Mouse (Mus musculus) limb, embryonic 15.5 days (tissue): ENCODE measurements around the gene Mustn1. TPM values are rescaled to one million over a fixed set of nuclear protein-coding genes. Genes with fewer than 3 reads are reported as not detected.
A peak's percentile ranks its signal among the peaks of the same experiment; 100 is the strongest.

ENCODE experiments used
- ATAC-seq: fragments of 200-750 bp; cut with Nextera tagmentation; 2 replicates; pipeline ENCODE4 v1.8.0; 2017; ENCODE audit warnings: low read depth, moderate TSS enrichment; ENCODE audit not compliant: insufficient number of reproducible peaks, low FRiP score, low TSS enrichment
- H3K27ac ChIP-seq: fragments of 300-500 bp; sonication (generic); 2 replicates; pipeline ENCODE4 v1.5.1; 2015; ENCODE audit warnings: moderate library complexity, mild to moderate bottlenecking, inconsistent platforms
- H3K27me3 ChIP-seq: fragments of 300-500 bp; sonication (generic); 2 replicates; pipeline ENCODE4 v1.6.1; 2015; ENCODE audit warnings: inconsistent platforms
- H3K36me3 ChIP-seq: fragments of 300-500 bp; sonication (generic); 2 replicates; pipeline ENCODE4 v1.6.1; 2015; ENCODE audit warnings: inconsistent platforms
- H3K4me1 ChIP-seq: fragments of 300-500 bp; sonication (generic); 2 replicates; pipeline ENCODE4 v1.6.1; 2015; ENCODE audit warnings: inconsistent platforms
- H3K4me2 ChIP-seq: fragments of 300-500 bp; sonication (generic); 2 replicates; pipeline ENCODE4 v1.6.1; 2015; ENCODE audit warnings: mild to moderate bottlenecking, inconsistent platforms
- H3K4me3 ChIP-seq: fragments of 300-500 bp; sonication (generic); 2 replicates; pipeline ENCODE4 v1.5.1; 2015; ENCODE audit warnings: mild to moderate bottlenecking, inconsistent platforms
- H3K9ac ChIP-seq: fragments of 300-500 bp; sonication (generic); 2 replicates; pipeline ENCODE4 v1.6.1; 2015; ENCODE audit warnings: inconsistent platforms
- H3K9me3 ChIP-seq: fragments of 300-500 bp; sonication (generic); 2 replicates; pipeline ENCODE4 v1.6.1; 2016; ENCODE audit warnings: inconsistent platforms
- WGBS: fragments of 180-500 bp; shearing (Covaris S2); methylation state at CpG from one replicate; pipeline ENCODE4 v1.1.7; 2015; 5-methylcytosine and 5-hydroxymethylcytosine counted together
- polyA plus RNA-seq: library from polyadenylated mRNA; unstranded; fragments of >200 nt; fragmentation: Nextera tagmentation; extraction: Ambion mirVana; gene quantifications from 2 replicates; pipeline ENCODE4 v1.2.1, GENCODE M21; 2015

The Mustn1 gene
- polyA plus RNA-seq, 1 experiment from 2014 or later, result 20.0 TPM

- H3K9me3 ChIP-seq, result no peaks in the 10 kb centered on the region
- no peak overlapping the region for H3K4me2 ChIP-seq
- peaks cover 46% of the 10 kb centered on the region for H3K36me3 ChIP-seq
- no peak for ATAC-seq
- H3K27ac ChIP-seq, result no peak overlapping the region
- no peak overlapping the region for H3K4me3 ChIP-seq
- H3K4me1 ChIP-seq, result peaks cover 20% of the 10 kb centered on the region
- H3K9ac ChIP-seq, result no peak overlapping the region
- no peaks in the 10 kb centered on the region for H3K27me3 ChIP-seq
- WGBS, result 84% methylated on average over 10 of the region's 10 CpGs
Measured at GRCm38 (mm10) chr14:30868826-30869225, 10.2 kb upstream of the Mustn1 start.

GRCm38 (mm10) chr14:30869391-30869801, 9.6 kb upstream of the Mustn1 start:
- H3K4me1 ChIP-seq, result peaks cover 22% of the 10 kb centered on the region
- H3K9ac ChIP-seq, result no peak overlapping the region
- no peaks in the 10 kb centered on the region for H3K27me3 ChIP-seq
- H3K36me3 ChIP-seq, result peaks cover 43% of the 10 kb centered on the region
- ATAC-seq, result no peak
- WGBS, result 82% methylated on average over 8 of the region's 8 CpGs
- no peak overlapping the region for H3K4me3 ChIP-seq
- H3K27ac ChIP-seq, result peak overlapping the region; percentile 86
- H3K9me3 ChIP-seq, result no peaks in the 10 kb centered on the region
- no peak overlapping the region for H3K4me2 ChIP-seq

GRCm38 (mm10) chr14:30870206-30871147, 8.5 kb upstream of the Mustn1 start:
- WGBS, result 52% methylated on average over 25 of the region's 25 CpGs
- Histone ChIP-seq H3K9ac (no peak overlapping the region), H3K4me1 (peaks cover 22% of the 10 kb centered on the region), H3K36me3 (peaks cover 40% of the 10 kb centered on the region), H3K4me3 (no peak overlapping the region), H3K9me3 (no peaks in the 10 kb centered on the region), H3K27ac (peak overlapping the region; percentile 86), H3K4me2 (peak overlapping the region; percentile 19; the same call in 1 of the 2 replicates), H3K27me3 (no peaks in the 10 kb centered on the region)
- ATAC-seq, result peak; percentile 68

GRCm38 (mm10) chr14:30874095-30874700, 4.8 kb upstream of the Mustn1 start:
- H3K9ac ChIP-seq, result no peak overlapping the region
- WGBS, result 78% methylated on average over 18 of the region's 18 CpGs
- peaks cover 28% of the 10 kb centered on the region for H3K4me1 ChIP-seq
- no peaks in the 10 kb centered on the region for H3K9me3 ChIP-seq
- peaks cover 32% of the 10 kb centered on the region for H3K36me3 ChIP-seq
- no peak overlapping the region for H3K4me3 ChIP-seq
- no peak overlapping the region for H3K4me2 ChIP-seq
- H3K27me3 ChIP-seq, result no peaks in the 10 kb centered on the region
- H3K27ac ChIP-seq, result no peak overlapping the region
- ATAC-seq, result no peak

GRCm38 (mm10) chr14:30875130-30875865, 3.7 kb upstream of the Mustn1 start:
- H3K36me3 ChIP-seq, result peaks cover 34% of the 10 kb centered on the region
- peaks cover 29% of the 10 kb centered on the region for H3K4me1 ChIP-seq
- H3K9ac ChIP-seq, result no peak overlapping the region
- no peak for ATAC-seq
- H3K27me3 ChIP-seq, result no peaks in the 10 kb centered on the region
- WGBS, result 86% methylated on average over 12 of the region's 12 CpGs
- no peak overlapping the region for H3K4me2 ChIP-seq
- no peaks in the 10 kb centered on the region for H3K9me3 ChIP-seq
- no peak overlapping the region for H3K4me3 ChIP-seq
- no peak overlapping the region for H3K27ac ChIP-seq

- Histone ChIP-seq H3K4me2 (no peak overlapping the region), H3K27ac (no peak overlapping the region), H3K4me1 (peaks cover 24% of the 10 kb centered on the region), H3K9ac (no peak overlapping the region), H3K4me3 (no peak overlapping the region), H3K27me3 (no peaks in the 10 kb centered on the region), H3K36me3 (peaks cover 34% of the 10 kb centered on the region), H3K9me3 (no peaks in the 10 kb centered on the region)
- WGBS, result 81% methylated on average over 9 of the region's 9 CpGs
- no peak for ATAC-seq
Measured at GRCm38 (mm10) chr14:30875955-30876354, 3.0 kb upstream of the Mustn1 start.

- no peak for ATAC-seq
- no peak overlapping the region for H3K27ac ChIP-seq
Measured at GRCm38 (mm10) chr14:30876451-30876850, 2.5 kb upstream of the Mustn1 start.

GRCm38 (mm10) chr14:30877827-30878226, 1.2 kb upstream of the Mustn1 start:
- Histone ChIP-seq H3K4me3 (no peak overlapping the region), H3K36me3 (peaks cover 30% of the 10 kb centered on the region), H3K9me3 (no peaks in the 10 kb centered on the region), H3K4me1 (peaks cover 21% of the 10 kb centered on the region; the same call in 1 of the 2 replicates), H3K4me2 (no peak overlapping the region), H3K9ac (no peak overlapping the region), H3K27ac (no peak overlapping the region), H3K27me3 (no peaks in the 10 kb centered on the region)
- no peak for ATAC-seq
- 91% methylated on average over 3 of the region's 3 CpGs for WGBS

More at GRCm38 (mm10) chr14:30876451-30876850, 2.5 kb upstream of the Mustn1 start:
- H3K27me3 ChIP-seq, result no peaks in the 10 kb centered on the region
- peaks cover 21% of the 10 kb centered on the region; the same call in 1 of the 2 replicates for H3K4me1 ChIP-seq
- no peak overlapping the region for H3K4me2 ChIP-seq
- no peak overlapping the region for H3K4me3 ChIP-seq
- H3K9ac ChIP-seq, result no peak overlapping the region
- no peaks in the 10 kb centered on the region for H3K9me3 ChIP-seq
- H3K36me3 ChIP-seq, result peaks cover 34% of the 10 kb centered on the region
- WGBS, result 80% methylated on average over 10 of the region's 10 CpGs

- Histone ChIP-seq H3K9me3 (no peaks in the 10 kb centered on the region), H3K36me3 (peaks cover 17% of the 10 kb centered on the region), H3K27ac (peak overlapping the region; percentile 68), H3K27me3 (no peaks in the 10 kb centered on the region), H3K4me1 (peaks cover 19% of the 10 kb centered on the region; the same call in 1 of the 2 replicates), H3K4me3 (no peak overlapping the region), H3K9ac (no peak overlapping the region), H3K4me2 (no peak overlapping the region)
- 52% methylated on average over 9 of the region's 9 CpGs for WGBS
- ATAC-seq, result peak; percentile 30; the same call in 1 of the 2 replicates
Measured at GRCm38 (mm10) chr14:30879794-30880193, 794 bp downstream of the Mustn1 start.

- Histone ChIP-seq H3K36me3 (peaks cover 14% of the 10 kb centered on the region), H3K27me3 (no peaks in the 10 kb centered on the region), H3K9ac (no peak overlapping the region), H3K9me3 (no peaks in the 10 kb centered on the region), H3K4me1 (peaks cover 19% of the 10 kb centered on the region; the same call in 1 of the 2 replicates), H3K27ac (peak overlapping the region; percentile 68; the same call in 1 of the 2 replicates), H3K4me2 (no peak overlapping the region), H3K4me3 (no peak overlapping the region)
- 74% methylated on average over 8 of the region's 8 CpGs for WGBS
- ATAC-seq, result no peak
Measured at GRCm38 (mm10) chr14:30880251-30880650, 1.3 kb downstream of the Mustn1 start.

GRCm38 (mm10) chr14:30880811-30881717, 2.1 kb downstream of the Mustn1 start:
- H3K4me1 ChIP-seq, result peaks cover 19% of the 10 kb centered on the region; the same call in 1 of the 2 replicates
- H3K27ac ChIP-seq, result no peak overlapping the region
- H3K9ac ChIP-seq, result no peak overlapping the region
- H3K9me3 ChIP-seq, result no peaks in the 10 kb centered on the region
- ATAC-seq, result no peak
- H3K4me2 ChIP-seq, result no peak overlapping the region
- H3K36me3 ChIP-seq, result peaks cover 9% of the 10 kb centered on the region; the same call in 1 of the 2 replicates
- 76% methylated on average over 17 of the region's 17 CpGs for WGBS
- H3K4me3 ChIP-seq, result no peak overlapping the region
- no peaks in the 10 kb centered on the region for H3K27me3 ChIP-seq
